Mouse (Mus musculus): Measurements from ENCODE around the gene Dis3l2.

Gene Dis3l2

GRCm38 (mm10) chr1:87095642-87096041, 392.0 kb downstream of the Dis3l2 start:
- DNase-seq = no peak

- DNase-seq = peak; percentile 60
Observed at GRCm38 (mm10) chr1:87098358-87098975, 394.9 kb downstream of the Dis3l2 start.

All from right cerebral cortex, postnatal 4 days (tissue).